Mouse (Mus musculus) WW6 (cell line): ENCODE measurements around the gene Wt1.

ENCODE experiments used
- DNase-seq: peaks from one replicate; pipeline ENCODE4 v3.0.0-alpha.2; 2013; ENCODE audit warnings: low read depth, low spot score

The Wt1 gene

DNA sequence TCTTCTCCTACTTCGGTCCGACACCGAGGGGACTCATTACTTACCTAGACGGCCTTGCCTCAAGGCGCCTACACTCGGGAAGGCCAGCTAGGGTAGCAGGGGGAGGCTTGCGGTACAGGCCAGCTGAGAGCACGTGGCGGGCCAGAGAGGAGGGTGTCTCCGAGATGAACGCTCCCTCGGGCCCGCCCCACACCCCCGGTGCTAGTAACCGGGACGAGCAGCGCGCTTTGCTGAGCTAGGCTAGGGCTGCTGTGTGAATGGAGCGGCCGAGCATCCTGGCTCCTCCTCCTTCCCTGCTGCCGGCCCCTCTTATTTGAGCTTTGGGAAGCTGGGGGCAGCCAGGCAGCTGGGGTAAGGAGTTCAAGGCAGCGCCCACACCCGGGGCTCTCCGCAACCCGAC, at the start of gene Wt1:
TSS of gene Wt1 (plus strand) at position 251 of the 400 bp plus-strand sequence.
- DNase-seq, result no peak

DNA sequence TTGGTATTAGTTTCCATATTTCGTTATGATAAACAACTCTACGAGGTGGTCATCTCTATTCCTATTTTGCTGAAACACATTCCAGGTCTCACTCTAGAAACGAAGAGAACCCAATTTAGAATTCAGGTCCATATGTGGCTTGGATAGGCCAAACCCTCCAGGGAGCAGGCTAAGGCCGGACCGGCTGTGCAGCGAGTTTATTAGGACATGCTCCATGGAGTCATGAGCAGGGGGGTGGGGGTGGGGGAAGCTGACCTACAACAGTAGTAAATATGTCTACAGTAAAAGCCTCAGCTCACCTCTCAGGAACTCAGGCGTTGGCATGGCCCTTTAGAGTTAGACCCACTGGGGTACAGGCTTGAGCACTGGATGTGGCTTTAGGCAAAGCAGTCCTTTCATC, 49.2 kb upstream of the Wt1 start:
- no peak for DNase-seq

DNA sequence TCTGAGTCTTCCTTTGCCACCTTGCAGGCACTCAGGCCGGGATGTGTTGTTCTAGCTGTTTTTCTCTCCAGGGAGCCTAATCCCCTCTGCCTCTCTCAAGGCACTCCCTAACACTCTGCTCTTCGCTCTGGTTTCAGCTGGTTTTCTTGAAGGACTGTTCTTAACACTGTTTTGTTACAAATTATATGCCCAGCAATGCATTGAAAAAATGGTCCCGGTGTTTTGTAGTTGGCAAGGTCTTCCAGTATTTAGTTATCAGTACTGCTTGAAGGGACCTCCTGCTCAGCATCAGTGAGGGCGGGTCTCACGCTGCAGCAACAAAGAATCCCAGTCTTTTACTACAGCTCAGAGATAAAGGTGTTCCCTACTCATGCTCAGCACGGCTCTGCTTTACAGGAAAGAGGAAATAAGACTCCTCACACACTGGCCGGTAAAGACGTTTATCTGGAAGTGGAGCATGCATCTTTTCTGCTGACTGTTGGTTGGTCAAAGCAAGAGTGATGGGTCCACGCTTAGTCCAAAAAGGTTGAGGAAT, 44.0 kb upstream of the Wt1 start:
- no peak for DNase-seq

DNA sequence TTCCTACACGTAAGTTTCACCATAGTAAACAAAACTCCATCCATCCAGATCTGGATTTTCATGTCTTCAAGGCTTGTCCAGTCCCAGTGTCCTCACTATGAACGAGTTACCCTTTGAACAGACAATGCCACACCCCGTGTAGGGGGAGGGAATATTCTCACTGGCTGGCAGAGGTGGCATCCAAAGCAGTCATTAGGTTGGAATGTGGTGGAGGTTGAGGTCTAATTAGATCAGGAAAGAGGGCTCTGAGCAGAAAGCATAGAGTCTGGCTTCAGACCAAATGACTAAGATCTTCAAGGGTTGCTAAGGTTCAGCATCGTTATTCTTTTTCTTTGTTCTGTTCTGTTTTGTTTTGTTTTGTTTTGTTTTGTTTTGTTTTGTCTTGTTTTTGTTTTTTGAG, 42.3 kb upstream of the Wt1 start:
- DNase-seq, result no peak

DNA sequence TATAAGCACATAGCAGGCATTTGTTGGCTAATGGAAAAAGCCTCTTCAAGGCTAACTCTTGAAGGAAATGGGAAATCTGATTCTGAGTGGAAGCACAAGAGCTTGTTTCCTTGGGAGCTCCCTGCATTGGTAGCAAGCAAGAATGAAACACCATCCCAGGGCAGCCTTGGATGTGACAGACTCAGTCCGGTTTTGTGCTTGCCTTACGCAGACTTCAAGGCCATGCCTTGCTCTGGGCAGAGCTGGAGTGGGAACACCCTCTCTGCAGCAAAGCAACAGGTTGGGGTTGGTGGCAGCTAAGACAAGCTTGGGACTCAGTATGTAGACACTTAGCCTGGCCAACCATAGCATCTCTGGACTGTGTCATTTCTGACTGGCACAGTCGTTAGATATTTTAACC, 40.2 kb upstream of the Wt1 start:
- no peak for DNase-seq

DNA sequence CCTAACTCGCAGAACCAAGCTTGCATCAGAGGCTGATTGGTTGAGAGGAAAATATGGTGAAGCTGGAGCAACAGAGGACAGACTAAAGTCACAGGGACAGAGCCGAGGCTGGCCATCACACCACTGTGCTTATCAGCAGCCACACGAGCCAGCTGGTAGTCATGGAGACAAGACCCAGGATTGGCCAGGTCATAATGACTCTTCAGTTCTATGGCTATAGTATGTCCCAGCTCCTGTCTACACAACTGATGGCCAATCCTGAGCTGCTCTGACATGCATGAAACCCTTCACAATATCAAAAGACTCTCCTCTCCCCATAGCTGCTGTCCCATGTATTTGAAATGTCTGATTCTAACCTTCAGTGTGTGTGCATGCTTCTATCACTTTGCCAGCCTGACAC, 38.3 kb upstream of the Wt1 start:
- DNase-seq, result no peak

DNA sequence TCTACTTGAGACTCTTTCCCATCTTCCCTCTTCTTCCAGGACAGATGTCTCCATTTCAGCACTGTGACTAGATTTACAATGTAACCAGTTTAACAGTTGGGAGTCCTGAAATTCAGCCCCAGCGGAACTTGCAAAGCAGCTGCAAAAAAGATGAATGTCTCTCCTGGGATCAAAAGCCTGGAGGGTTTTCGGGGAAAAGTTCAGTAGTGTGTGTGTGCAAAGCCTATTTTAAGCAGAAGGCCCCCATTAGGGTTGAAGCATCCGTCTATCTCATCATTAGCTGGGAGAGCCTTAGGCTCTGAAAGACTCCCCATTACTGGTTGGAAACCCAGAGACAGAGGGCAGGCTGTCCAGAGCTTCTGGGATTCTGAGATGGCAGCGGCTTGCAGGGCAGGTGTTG, 37.2 kb upstream of the Wt1 start:
- no peak for DNase-seq

DNA sequence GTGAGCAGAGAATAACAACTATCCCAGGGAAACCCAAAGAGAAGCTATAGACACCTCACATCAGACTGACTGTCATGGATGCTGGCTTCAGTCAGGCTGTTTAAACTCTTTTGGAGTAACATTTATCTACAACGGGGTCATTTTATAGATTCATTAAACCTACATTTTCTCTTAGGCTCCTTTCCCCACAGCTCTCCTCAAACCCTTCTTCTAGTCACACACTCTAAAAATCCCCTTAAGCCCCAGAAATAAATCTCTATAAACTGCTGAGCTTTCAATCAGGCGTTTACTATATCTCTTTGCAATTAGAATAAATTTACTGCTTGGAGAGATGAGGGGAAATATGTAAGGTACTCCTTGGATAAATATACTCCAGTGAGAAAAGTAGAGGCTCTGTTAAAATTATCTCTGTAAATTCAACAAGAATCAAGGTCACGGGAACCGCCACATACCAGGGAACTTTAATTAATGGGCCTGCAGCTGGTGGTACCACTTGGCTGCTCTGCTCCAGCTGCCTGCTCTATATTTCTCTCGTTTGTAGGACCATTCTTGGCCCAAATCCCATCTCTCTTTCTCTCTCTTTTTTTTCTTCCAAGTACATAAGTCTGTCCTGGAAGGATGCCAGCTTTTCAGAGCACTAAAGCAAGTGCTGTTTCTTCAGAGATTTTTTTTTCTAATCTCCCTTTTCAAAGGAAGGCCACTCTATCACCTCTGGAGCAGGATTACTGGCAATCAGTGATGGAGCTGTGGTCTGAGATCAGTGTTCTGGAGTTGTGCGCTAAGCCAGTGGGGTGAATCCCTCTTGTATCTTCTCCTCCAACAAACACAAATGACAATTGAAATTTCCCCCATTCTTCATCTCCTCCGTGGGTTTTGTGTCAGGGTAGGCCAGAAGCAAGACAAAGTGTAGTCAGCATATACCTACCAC, 36.5 kb upstream of the Wt1 start:
- no peak for DNase-seq

DNA sequence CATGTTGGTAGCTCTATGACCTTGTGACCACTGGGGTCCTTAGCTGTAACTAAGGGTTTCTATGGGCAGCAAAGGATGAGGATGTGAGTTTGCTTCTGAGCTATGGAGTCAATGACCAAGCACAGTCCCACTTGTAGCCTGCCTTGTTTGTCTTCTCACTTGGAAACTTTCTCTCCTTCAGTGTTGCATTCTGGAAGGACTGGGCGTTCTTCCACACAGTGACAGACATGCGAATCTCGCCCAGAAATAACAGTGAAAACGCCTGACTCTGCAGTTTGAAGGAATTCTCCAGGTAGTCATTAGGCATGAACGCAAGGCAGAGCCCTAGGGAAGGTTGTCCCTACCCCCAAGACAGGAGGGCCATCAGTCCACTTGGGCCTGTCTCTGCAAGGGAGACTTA, 35.3 kb upstream of the Wt1 start:
- DNase-seq, result no peak

DNA sequence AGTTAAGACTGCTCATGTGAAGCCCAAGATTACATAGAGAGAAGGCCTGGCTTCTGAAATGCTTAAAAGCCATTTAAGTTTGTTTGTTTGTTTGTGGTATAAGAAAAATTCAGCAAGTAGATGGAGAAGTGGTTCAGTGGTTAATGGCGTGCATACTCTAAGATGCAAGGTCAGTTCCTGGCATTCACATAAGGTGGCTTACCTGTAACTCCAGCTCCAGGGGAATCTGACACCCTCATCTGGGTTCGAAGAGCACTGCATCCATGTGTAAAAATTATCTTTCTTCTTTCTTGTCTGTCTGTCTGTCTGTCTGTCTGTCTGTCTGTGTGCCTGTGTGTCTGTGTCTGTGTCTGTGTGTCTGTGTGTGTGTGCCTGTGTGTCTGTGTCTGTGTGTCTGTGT, 34.6 kb upstream of the Wt1 start, which contains the start of gene Gm11060:
TSS of gene Gm11060 (plus strand) at position 301 of the 400 bp plus-strand sequence.
- no peak for DNase-seq

DNA sequence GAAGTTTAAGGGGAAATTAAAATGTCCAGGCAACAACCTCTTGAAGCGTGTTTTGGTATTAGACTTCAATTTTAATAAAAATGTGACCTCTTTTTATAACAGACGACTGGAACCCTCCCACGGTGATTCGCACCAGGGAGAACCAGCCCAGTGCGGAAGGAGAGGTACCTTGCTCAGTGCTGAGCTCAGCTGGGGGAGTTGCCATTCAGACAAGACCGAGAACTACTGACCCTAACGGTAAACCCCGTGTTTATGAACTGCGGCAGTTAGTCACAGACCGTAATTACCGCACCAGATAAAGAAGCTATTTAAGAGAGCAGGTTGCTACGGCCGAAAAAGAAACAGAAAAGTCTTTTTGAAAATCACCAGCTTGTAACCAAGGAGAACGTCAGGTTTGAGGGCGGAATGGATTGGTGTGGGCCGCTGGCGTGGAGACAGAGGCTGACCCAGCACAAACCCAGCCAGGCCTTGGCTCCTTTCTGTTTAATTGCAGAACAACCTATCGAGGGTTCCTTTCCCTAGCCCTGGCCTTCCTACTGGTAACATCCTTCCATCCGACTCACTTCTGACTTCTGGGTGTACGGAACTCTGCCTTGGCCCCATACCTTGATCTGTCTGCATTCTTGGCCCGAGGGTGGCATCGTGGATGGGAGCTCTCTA, 28.9 kb upstream of the Wt1 start:
- no peak for DNase-seq

DNA sequence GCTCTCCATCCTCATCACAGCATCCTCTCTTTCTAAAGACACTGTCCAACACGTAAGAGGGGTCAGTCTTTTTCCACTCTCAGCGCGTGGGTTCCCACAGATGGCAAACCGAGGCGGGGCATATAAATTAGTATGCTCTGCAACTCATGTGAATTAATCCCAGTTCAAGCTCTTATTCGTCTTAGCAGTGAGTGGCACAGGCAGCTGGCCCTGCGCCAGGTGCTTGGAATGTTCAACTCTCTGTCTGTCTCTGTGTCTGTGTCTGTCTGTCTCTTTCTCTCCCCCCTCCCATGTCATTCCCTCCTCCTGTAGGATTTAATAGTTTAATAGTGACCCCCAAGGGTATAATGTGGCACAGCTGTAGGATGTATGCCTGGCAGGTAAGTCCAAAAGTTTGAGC, 26.9 kb upstream of the Wt1 start:
- DNase-seq, result no peak

DNA sequence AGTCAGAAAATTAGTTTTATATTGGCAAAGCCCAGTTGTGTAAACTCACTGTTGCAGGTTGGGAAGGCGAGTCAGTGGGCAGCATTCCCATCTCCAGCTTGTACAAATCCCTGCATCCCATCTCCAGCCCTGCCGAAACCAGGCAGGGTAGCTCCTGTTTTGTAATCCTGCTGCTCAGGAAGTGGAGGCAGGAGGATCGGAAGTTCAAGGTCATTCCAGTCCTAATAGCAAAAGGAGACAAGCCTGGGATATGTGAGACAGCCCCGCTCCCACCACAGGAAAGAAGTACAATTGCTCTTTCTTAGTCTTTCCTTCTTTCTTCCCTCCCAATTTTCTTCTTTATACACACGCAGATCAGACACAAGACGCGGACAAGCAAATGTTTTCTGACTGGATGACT, 25.8 kb upstream of the Wt1 start:
- no peak for DNase-seq

DNA sequence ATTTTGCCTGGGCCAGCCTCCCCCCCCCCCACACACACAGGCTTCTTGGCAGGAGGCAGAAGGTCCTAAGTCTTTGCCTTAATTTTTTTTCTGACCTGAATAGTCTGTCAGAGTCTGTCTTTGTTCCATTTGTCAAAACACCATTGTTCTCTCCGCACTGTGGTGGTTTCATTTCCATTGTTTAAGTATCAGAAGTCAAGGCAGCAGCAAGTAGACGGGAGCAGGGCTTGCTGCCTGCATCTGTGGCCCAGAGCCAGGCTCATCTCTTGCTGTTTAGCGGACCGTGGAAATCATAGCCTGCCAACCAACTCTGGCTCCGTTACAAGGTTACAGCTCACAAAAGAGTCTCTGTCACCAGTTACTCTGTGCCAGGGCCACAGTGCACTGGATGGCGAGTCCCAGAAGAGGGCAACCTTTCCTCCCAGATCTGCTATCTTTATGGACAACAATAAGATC, 17.6 kb upstream of the Wt1 start:
- DNase-seq, result no peak

DNA sequence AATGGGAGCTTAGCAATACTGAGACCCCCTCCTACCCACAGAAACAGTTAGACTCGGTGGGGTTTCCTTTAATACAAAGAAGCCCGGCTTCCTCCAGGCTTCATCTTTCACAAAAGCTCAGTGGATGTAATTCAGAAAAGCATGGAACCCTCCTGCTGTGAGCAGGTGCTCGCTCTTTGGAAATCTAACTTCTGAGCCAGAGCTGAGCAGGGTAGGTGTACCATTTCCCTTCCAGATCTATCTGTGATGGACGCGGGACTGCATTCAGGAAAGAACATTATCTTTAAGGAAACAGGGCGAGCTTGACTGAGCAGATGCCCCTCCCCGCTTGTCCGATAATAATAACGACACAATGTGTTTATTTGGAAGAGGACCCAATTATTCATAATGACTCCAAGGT, 12.3 kb upstream of the Wt1 start:
- no peak for DNase-seq

DNA sequence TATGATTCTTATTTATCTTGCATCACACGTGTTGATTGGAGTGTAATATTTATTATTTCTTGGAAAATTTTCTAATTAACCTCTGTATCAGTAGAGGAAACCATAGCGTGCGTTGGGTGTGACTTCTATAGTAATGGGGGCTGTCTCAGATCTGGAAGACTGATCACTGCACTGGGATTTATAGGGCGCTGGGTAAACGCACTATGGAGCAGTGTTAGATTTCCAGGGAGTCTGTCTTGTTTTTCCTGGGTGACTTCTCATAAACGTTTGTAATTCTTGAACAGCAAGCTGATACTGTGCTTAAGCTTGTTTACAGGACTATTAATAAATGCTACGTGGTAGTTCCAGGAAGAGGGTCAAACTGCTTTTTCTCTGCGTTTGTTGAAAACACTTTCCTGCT, 8.7 kb upstream of the Wt1 start:
- no peak for DNase-seq

DNA sequence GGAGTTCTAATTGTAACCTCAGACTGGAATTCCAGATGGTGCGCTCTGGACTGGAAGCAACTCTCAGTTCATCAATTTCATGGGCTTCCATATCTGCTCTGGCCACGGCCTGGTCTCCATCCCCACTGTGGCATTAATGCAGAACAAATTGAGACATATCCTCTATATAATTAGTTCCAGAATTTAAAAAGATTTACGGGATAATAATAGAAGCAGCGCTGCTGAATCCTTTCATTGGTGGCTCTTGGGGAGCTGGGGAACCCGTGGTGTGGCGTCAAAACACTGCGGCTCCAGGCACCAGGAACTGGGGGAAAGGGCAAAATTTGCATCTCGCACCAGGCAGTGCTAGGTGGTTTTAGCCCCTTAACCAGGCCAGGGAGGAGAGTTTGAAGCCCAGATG, 4.1 kb upstream of the Wt1 start:
- DNase-seq, result no peak

DNA sequence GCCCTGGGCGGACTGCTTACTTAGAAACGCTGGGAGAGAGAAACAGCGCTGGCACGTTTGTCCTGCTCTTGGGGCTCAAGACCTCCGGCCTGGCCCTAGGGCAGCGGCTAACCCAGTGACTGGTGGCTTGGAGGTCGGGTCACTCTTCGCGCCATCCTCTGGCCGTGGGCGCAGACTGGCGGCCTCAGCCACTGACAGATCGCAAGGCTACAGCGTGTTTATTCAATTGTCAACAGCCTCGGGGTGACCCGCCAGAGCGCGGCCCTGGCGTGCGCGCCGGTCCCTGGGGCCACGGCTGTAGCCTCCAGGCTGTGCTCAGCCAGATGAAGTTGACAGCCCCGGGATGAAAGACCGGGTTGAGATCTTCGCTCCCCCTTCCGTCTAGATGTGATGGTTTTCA, 3.4 kb upstream of the Wt1 start:
- DNase-seq, result no peak

DNA sequence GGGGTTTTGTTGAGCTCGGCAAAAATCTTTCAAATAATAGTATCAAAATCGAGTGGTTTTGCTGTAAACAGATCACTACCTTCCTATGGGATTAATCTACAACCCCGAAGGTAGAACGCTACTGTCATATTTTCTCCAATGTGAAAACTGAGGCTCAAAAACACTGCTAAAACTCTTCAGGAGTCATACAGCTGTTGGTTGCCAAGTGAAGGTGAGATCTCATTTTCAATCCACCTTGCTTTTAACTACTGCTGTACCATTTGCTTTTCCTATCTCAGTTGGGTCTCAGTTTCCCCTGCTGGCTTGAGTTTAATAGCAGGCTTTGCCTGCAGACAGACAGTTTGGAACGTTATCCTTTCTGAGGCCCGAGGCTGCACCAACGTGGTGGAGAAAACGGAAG, 2.9 kb upstream of the Wt1 start:
- DNase-seq, result no peak

DNA sequence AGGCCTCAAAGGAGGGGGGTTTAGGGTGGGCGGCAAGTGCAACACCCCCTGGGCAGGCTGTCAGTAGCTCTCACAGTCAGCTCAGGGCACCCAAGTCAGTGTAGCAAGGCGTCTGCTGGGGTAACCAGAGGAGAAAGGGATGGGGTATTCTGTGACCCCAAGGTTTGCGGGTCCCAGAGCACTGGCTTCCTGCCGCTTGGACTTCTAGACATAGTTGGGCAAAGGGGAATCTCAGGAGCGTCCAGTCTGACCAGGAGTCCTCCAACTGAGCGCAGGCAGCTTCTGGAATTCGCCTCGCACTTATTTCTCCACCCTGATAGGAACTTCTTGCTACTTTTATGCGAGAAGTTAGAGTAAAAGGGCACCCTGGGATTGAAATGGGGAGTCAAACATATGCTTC, 2.4 kb upstream of the Wt1 start:
- no peak for DNase-seq

DNA sequence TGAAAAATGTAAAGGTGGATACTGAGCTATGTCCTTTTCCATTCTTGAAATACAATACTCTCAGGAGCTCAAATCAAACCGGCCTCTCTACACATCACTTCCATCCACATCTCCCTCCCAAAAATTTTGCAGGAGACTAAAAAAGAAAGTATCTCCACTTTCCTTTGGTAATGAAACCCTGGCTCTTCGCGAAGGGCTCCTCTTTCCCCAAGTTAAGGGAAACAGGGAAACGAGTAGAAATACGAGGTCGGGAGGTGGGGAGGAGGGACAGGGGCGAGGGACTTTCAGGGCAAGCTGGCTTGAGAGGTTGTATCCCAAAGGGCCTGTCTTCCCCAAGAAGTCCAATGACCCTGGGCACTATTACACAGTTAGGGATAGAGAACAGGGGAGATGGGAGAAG, 1.9 kb upstream of the Wt1 start:
- DNase-seq, result no peak

DNA sequence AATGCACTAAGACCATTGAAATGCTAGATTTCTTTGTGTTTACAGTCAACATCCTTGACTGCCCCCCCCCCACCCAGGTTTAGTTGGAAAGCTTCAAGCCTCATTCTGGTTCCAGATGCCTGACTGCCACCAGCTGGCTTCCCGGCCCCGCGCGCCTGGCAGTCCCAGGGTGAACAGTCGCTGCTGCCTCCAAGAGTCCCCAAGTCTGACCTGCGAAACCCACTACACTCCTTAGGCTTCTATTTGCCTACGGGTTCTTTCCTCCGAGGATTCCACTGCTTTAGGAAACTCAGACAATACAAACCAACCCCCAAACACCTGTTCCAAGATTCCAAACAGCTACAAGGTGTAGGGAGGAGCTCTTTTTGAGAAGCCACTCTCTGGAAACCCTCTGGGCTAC, 1.1 kb upstream of the Wt1 start:
- no peak for DNase-seq

DNA sequence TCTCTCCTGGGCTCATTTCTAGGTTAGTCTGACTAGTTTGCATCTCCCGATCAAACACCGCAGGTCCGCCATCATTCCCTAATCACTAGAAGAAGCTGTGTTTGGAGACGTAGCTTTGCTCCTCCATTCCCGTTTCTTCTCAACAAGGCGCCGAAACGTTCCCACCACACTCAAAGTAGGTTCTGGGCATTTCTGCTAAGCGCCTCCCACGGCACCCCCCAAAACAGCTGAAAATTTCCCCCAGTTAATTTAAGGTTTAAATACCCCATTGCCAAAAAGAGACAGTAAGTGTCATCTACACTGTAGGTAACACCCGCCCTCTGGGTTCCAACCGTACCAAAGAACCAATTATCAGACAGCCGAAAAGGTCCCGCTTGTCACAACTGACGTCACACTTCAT, 688 bp upstream of the Wt1 start:
- DNase-seq, result no peak
